Mouse (Mus musculus): ENCODE data around the gene Itga8.

Itga8 gene

DNA sequence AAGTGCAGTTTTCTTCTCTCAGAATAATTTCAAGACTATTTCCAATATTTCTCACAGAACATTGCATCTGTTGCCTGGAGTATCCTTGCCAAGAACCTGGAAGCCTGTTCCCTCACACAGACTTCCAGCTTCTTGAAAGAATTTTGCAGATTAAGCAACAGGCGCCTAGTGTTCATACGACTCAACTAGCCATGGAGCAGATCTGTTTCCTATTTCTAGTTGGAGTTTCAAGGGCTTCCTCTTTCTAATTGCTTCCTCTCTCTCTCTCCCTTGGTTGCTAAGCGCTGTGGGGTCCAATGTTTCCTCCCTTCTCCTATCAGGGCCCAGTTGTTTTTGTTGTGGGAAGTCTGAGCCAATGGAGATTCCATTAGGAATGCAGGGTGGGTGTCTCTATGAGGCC, 7.7 kb downstream of the Itga8 start:
- DNase-seq (ENCODE audit: low spot score in 2 of 2): no peak

DNA sequence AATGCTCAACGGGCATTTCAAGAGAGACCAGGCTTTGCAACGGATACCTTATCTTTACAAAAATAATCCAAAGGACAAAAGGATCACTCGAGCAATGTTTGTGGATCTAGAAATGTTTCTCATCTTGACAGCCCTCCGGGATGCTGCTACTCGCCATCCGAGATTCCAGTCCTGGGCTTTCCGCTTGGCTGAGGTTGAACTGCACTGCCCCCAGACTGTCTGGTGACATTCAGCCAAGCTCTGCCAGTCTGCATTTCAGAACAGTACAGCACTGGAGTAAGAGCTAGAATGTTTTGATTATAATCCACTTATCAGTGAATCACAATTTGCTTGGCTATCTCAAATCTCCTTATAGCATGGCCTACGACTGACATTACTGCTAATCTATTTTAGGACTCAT, 8.3 kb downstream of the Itga8 start:
- DNase-seq (ENCODE audit: low spot score in 2 of 2): no peak

DNA sequence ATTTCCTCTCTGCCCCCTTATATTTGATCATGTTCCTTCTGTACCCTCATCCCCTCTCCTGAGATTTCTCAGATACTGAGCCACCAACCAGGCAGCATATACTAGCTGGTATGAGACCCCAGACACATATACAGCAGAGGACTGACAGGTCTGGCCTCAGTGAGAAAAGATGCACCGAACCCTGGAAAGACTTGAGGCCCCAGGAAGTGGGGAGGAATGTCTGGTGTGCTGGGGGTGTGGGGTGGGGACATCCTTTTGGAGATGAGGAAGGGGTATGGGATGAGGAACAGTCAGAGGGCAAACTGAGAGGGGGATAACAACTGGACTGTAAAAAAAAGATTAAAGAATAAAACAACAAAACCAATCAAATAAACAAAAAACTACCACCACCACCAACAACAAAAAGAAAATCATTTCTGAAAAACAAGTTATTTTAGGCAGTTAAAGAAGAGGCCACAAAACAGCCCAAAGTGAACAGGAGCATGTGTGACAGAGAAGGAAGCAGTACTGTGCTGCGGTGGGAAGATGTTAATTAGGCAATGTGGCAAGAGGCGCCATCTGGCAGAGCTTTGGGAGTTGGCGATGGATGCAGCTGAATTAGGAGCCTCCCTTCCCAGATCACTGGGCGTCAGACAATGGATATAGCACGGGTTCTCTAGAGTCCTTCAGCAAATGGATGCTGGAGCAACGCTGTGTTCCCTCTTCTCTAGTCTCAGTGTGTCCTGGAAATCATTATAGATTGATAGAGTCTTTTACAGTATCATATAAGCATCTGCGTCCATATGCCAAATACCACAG, 9.5 kb downstream of the Itga8 start:
- peak; percentile 48 to 65 for DNase-seq (ENCODE audit: low spot score in 2 of 2)

DNA sequence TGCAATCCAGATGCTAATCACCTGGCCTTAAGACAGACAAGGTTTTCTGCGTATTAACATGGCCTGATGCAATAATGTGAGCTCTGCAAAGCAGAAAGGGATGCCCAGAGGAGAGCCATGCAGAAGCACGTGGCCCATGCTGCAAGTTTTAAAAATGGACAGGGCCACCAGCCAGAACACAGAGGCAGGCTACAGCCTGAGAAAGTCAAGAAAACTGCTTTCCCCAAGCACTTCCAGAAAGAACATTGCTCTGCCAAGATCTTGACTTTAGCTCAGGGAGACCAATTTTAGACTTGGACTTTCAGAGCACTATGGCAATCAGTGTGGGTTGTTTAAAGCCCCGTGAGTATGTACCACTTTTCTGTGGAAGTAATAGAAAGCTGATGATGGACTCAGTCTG, 11.5 kb downstream of the Itga8 start:
- DNase-seq (ENCODE audit: low spot score in 2 of 2): no peak

DNA sequence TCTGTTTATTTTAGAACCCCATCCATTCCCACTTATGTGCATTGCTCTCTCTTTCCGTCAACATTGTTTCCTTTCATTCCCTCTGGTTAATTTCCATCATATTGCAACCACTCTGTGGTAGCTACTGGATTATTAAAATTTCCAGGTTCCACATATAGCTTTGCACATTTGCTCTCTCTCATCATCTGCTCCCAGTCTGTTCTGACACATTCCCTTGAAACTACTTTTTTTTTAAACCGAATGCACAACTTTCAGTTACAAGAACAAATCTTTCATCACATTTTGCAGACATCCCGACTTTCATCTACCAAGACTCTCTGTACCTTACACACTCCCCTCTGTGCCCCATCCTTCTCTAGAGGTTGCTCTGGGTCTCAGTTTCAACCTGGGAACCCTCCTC, 13.9 kb downstream of the Itga8 start:
- no peak for DNase-seq (ENCODE audit: low spot score in 2 of 2)

DNA sequence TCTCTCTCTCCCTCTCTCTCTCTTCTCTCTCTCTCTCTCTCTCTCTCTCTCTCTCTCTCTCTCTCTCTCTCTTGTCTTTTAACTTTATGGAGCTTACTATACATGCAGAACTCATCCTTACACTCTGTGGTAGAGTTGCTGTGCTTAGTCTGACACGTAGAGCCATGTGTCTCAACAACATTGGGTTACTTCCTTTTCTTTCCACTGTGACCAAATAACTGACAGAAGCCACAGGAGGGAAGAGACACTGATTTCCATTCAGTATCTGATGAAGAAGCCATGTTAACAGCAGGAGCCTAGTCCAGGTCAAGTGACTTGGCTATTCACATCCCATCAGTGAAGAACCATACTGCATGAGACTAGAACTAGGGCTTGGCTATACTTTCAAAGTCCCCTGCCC, 21.1 kb downstream of the Itga8 start:
- DNase-seq (ENCODE audit: low spot score in 2 of 2): no peak

DNA sequence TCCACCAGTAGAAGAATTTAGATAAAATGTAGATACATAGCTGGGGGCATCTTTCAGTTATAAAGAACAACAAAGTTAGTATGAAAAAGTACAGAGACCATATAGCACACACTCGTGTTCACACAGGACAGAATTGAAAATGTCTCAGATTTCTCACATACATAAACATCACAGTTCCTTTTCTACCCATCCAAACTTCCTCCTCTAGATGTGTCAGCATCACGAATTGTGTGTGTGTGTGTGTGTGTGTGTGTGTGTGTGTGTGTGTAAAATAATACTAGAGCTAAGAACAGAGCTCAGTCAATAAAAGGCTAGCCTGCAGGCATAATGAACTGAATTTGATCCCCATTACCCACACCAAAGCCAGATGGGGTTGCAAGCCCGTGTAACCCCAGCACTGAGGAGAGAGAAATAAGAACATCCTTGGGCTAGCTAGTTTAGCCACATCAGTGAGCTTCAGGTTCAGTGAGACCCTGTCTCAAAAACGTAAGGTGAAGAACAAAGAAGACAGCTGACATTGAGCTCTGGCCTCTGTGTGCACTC, 22.6 kb downstream of the Itga8 start:
- DNase-seq (ENCODE audit: low spot score in 2 of 2): no peak

DNA sequence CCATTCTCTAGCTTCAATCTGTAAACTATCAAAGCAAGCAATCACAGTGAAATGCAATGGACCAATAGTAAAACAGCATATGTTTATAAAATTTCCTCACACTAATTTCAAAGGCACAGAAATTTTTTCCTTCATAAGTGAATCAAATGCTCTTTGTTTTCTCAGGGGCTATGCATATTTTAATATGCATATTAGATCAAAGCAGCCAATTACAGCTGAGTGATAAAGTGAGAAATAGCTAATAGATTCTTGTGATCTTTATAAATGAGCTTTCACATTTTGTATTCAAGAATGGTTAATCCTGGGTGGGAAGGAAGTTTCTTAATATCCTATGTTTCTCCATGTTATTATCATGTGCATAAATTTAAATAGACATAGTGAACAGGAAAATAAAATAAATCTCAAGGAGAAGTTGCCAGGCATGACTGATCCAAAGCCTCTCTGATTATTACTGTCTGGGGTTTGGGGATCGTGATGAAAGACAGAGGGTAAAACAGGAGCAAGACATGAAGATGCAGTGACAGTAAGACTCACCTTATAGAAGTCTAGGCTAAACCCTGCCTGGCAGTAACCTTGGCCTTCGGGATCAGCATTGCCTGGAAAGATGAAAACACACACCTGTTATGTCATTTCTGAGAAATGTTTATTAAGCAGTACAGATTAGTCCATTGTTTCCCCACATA, 44.9 kb downstream of the Itga8 start:
- no peak for DNase-seq (ENCODE audit: low spot score in 2 of 2)

DNA sequence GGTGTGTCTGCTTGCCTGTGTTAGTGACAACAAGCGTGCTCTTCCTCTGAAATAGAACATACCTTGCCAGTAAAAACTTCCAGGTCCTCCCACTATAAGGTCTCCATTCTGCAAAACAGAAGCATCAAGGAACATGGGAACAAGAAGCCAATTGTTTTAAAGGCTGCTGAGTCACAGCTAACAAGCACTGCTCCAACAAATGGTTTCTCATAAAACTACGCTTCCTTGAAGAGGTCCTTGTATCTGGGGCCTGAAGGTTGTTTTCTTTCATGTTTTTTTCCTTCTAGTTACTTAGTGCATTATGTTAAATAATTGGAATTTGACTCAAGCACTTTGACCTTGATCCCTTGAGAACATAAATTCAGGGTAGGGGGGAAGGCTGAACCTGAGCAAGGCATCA, 45.8 kb downstream of the Itga8 start:
- no peak for DNase-seq (ENCODE audit: low spot score in 2 of 2)

DNA sequence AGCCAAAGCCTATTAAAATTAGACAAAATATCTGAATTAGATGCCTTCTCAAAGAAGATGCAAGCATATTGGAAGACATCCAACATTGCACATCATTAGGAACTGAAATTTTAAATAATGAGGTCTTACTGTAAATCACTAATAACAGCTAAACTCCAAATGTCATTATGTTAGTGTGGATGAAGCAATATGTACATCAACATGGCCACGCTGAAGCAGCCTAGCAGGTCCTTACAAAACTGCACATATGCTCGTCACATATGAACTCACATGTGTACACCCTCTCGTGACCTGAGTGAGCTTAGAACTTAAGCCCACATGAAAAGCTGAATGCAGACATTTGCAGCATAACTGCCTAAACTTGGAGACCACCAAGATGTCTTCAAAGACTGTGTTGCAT, 66.4 kb downstream of the Itga8 start:
- no peak for DNase-seq (ENCODE audit: low spot score in 2 of 2)

DNA sequence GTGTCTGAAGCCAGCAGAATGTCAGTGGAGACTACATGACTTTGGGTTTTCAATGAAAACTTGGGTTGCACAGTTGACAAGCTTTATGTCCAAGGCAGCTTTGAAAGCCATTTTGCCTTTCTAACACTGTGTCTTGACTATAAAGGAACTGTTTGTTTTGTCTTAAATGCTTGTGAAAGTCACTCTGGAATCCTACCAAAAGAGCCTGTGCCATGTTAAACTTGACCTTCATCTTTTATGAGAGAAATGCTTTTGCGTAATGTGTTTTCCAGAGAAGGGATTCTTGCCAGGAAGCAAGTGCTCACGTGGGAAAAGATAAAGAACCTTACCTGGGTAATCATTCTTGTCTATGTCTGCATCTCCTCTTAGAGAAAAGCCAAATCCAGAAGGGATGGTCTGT, 72.0 kb downstream of the Itga8 start:
- DNase-seq (ENCODE audit: low spot score in 2 of 2): no peak

DNA sequence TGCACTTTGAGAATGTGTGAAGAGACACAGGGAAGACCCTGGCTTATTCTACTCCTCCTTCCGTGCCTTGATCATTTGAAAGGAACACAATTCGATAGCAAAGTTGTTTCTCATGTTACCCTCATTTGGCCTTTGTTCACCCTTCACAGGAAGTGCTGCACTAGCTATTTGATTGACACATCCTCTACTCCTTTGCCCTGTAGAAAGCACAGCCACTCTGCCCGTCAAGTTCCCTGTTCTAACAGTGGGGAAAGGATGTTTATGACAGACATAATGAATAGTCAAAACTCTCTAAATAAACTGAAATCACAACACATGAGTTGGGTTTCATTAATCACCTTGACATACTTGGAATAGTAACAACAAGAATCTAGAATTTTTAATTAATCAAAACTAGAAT, 73.4 kb downstream of the Itga8 start:
- no peak for DNase-seq (ENCODE audit: low spot score in 2 of 2)

DNA sequence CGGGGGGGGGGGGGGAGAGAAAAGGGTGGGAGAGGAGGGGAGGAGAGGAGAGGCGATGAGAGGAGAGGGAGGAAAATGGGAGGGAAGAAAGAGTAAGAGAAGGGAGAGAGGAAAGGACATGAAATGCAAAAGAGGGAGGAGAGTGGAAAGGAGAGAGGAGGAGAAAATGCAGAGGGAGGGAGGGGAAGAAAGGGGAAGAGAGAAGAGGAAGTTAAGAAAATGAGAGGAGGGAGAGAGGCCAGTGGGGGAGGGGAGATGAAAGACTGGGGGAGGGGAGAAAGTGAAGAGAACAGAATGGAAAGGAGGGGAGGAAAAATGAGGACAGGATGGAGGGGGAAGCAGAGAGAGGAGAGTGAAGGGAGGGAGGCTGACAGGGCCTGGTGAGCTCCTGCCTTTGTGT, 74.5 kb downstream of the Itga8 start:
- no peak for DNase-seq (ENCODE audit: low spot score in 2 of 2)

DNA sequence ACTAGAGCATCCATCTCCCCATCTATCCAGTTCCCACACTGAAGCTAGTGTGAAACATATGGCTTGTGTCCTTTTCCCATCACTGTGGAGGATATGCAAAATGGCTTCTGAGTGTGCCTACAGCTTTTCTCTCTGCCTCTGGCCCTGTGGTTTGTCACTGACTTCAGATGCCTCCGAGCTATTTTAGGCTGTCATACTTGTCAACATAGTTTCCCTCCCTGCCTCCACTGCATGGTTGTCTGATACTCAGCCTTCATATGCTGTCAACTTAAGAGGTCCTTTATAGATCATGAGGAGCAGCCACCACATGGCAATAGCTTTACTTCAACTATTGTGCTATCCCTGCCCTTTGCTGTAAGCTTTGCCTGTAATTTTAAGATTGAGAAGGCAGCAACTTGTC, 75.4 kb downstream of the Itga8 start:
- DNase-seq (ENCODE audit: low spot score in 2 of 2): no peak

DNA sequence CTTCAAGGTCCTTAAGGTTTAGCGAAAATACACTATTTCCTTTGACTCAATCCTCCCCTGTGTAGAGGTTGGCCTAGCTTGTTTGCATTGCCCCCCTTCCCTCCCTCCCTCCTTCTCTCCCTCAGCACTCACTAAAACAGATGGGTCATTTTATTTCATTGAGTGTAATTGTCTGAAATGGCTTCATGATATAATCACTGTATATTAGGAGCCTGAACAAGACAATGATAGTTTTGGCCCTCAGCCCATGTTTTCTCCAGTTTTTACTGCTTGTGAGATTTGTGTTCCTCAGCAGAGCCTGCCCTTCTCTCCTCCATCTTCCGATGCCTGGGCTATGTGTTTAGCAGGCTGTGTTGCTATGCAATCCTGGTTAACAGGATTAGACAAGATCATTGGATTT, 80.1 kb downstream of the Itga8 start:
- DNase-seq (ENCODE audit: low spot score in 2 of 2): no peak

DNA sequence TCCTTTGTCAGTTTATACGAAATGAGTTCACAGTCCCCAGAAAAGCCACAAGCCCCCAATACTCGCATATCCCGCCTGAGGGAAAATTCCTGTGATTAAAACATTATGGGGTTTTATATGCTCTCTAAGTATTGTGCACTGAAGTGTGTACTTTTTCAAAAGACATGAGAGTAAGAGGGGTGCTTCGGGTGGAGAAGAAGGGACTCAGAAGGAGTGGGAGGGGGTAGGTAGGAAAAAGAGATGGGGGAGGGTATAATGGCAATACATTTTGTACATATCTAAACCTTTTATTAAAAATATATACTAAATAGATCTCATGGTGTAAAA, 88.3 kb downstream of the Itga8 start:
- no peak for DNase-seq (ENCODE audit: low spot score in 2 of 2)

DNA sequence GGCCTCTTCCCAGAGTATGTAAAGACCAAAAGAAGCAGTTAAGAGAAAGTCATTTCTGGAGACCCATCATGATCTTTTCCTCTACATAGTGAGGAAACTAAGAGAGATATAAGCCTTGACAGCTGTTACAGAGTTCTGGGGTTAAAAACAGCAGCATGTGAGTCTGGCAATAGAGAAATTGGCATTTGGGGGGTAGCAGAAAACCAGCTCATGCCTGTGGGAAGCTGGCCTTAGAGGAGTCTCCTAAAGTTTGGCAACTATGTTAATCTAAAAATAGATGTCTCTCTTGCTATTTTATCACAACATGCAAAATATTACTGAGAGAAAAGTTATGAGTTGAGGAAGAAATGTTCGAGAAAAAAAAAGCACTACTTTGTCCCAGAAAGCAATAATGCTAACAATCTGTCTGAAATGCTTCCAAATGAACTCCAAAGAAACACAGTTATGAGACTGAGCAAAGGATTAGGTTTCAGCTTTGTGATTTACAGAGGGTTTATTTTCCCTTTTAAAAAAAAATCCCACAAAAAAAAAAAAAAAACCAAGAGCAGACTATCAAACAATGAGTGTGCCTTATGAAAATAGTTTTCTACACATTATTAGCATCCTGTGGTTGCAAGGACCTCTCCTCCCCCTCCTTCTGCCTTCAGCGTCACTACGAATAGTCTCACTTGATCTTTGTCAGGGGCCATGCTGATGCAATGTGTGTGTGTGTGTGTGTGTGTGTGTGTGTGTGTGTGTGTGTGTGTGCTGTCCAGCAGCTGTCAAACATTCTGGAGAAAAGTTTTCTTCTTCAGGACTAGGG, 88.9 kb downstream of the Itga8 start:
- DNase-seq (ENCODE audit: low spot score in 2 of 2): no peak

DNA sequence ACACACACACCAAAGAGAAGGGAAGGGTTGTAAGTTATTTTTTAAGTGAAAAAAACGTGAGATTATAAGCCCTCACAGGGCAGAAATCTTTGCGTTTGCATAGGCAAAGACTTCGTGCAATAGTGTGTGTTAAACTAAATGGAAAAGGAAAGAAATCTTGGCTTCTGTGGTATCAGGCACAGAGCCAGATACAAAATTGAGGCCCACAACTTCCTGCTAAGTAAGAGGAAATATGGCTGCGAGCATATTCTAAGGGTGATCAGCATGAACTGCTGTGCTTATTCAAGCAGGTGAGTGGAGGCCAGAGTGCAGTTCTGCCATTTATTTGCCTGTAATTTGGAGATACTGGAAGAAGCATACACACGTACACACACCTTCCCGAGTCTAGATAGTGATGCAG, 93.6 kb downstream of the Itga8 start:
- DNase-seq (ENCODE audit: low spot score in 2 of 2): no peak

DNA sequence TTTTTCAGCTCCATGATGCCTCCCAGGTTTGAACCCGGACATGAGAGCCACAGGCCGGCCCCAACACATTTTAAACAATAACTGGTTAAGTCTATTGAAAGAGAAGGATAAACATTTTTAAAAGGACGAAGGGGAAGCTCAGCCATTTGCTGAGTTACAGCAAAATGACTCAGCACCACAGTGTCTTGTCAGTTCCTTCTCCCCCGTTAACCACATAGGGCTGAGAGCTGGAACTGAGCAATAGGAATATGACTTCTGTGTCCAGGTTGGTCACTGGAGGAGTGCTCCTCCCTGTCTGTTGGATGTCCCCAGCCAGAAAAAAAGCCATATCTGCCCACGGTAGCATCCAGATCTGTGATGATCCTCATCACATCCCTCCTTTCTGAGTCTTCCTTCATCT, 95.4 kb downstream of the Itga8 start:
- no peak for DNase-seq (ENCODE audit: low spot score in 2 of 2)

DNA sequence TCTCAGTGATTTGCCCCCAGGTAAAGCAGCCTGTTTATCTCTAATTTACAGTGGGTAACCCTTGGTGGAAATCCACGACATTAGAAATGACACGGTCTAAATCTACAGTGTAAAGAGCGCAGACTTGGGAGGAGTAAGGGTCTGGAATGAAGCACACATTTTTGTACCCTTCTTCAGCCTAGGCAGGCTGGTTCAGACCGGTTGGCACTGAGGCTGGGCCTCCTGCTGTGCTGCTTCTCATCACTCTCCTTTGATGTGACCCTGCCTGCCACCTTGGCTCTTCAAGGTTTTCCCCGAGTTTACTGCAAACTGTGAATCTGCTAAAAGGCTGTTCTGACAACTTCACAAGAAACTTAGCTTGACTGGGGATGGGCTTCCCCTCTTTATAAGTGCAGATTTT, 95.8 kb downstream of the Itga8 start:
- DNase-seq (ENCODE audit: low spot score in 2 of 2): no peak

DNA sequence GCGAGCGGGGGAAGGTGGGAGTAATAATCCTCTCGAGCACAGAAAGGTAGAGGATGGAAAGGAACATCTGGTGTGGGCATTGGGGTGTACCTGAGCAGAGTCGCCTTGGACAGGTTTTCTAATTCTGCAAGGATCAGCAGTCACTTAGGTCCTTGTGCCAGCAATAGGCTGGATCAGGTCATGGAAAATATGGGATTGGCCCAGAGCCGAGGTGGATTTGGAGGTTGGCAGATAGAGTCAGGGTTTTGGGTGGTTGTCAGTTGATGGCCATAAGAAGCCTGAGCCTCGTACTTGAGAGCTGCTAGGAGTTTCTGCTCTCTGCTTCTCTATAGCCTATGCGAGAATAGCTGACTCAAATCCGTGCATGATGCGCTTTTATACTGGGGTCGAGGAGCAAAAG, 98.5 kb downstream of the Itga8 start:
- DNase-seq (ENCODE audit: low spot score in 2 of 2): no peak

DNA sequence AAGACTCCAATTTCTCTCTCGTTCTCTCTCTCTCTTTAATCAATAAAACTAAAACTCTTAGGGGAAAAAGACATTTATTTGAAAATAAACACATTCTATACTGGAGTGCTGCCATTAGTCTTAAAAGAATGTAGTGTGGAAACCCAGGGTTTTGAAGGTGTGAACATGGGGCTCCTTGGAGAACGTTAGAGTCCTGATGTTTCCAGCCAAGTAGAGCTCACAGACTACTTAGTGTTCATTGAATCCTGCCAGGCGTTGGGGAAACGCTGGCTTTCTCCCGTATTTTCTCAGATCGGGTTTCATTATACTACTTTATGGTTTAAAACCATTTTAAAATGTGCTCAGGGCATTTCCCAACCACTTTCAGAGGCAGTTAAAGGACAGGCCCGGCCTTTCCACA, 103.0 kb downstream of the Itga8 start:
- no peak for DNase-seq (ENCODE audit: low spot score in 2 of 2)

DNA sequence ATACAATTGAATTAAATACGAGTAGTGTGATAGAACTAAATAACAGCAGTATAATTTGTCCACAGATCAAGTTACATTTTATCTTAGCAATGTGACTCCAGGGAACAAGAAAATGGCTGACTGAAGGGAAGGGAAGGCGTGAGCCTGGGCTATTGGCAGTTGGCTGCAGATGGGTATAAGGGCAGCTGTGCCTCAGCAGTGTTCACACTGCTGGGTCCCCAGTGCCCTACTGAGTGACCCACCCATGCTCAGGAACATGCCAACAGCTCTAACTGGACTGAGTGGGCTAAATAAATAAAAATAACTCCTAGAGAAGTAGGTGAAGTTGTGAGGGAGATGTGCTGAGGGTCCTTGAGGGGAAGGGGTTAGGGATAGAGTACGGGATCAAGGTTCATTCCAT, 103.5 kb downstream of the Itga8 start:
- no peak for DNase-seq (ENCODE audit: low spot score in 2 of 2)
